Mouse (Mus musculus): Measurements from ENCODE around the gene Tdrd1.

DNA sequence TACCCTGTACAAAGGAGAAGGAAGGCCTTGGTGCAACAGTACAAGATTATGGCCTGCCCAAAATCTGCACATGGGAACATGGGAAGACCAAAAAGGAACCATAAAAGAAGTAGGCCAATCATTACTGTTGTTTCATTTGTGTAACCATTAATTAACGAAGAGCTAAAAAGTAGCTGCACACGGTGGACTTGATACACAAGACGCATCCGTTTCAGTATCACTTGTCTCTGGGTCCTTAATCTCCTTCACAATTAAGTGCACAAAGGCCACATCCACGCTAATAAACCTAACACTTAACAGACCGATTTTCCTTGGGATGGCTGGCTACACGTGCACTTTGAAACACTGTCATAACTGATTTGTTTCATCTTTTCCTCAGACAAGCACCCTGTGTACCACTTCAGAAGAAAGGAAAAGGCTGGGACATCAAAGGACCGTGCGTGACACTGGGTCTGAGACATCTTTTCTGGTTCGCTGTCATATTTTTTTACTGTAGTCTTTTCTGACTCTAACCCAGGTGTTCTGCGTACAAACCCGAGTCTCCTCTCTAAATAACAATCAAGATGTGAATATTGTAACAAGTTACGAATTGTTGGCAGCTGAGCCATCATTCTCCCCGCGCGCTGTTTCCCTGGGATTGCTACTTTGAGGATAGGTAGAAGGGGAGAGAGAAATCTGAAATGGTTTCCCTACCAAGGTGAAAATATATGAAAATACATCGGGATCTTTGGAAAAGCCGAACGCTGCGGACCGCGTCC, 4.8 kb upstream of the Tdrd1 start:
- TF ChIP-seq CTCF (IDR thresholded peaks at IDR 0.05; ENCODE audit: low read depth, low read length), result no peak
- no peak for TF ChIP-seq POLR2A (IDR thresholded peaks at IDR 0.05; ENCODE audit: extremely low read depth, insufficient read depth, low read length)

All from liver, adult 2 months (tissue).